Mouse (Mus musculus) frontal cortex, postnatal 10 days (tissue): Measurements from ENCODE around the gene 4933402N03Rik.
A peak's percentile ranks its signal among the peaks of the same experiment; 100 is the strongest.

ENCODE experiments used
- DNase-seq, 2 experiments: peaks; one replicate each; pipeline ENCODE4 v3.0.0; 2022; ENCODE audit warnings: low spot score in 2 of 2, mixed read lengths in 1 of 2

4933402N03Rik gene

DNA sequence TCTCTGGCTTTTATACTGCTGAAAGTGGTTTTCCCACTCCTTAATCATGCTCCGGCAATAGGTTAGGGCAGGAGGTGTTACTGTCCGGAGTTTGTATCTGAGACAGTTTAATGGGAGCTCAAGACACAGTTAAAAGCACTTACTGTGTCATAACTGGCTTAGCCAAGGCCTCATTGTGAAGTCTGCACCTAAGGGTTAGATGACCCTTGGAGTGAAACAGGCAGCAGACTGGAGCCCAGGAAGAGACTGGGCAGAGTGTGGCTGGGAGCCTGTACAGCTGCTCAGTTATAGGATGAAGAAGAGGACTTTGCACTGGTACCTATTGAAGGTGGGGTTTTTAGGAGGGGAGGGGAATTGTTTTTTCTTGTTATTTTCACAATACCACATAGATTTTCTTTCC lies at the start of gene 4933402N03Rik:
Gene 4933402N03Rik, minus strand, starts transcription at position 101 of the 400 bp plus-strand sequence.
- DNase-seq: no peak

DNA sequence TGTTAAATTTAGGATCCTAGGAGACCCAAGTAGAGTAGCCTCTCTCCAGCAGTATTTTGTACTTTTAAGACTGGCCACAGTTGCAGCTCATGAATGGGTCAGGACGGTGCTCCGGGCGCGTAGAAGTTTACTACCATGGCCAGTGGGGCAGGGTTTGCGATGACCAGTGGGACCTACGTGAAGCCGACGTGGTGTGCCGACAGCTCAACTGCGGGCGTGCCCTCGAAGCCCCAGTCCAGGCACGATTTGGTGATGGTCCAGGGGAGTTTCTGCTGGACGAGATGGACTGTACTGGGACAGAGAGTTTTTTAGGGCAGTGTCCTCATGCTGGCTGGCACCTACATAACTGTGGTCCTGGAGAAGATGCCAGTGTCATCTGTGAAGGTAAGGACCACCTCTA lies 41.9 kb upstream of the 4933402N03Rik start:
- DNase-seq: no peak

DNA sequence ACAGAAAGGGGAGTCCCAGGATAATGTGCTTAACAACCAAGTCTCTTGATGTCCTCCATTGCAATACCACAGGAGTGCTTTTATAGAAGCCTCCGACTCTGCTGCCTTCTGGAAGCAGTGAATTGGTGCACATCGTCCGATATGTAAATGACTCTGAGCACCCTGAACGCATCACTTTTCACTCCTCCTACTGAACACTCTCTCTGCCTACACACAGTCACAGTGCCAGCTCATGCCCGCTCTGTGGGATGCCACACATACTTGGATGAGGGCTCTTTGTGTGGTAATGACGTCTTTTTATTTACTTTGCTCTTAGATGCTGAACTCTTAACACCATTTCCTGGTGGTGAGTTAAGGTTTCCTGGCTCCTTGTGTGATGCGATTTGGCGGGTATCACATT lies 40.9 kb upstream of the 4933402N03Rik start:
- DNase-seq: peak; percentile 7 to 16

DNA sequence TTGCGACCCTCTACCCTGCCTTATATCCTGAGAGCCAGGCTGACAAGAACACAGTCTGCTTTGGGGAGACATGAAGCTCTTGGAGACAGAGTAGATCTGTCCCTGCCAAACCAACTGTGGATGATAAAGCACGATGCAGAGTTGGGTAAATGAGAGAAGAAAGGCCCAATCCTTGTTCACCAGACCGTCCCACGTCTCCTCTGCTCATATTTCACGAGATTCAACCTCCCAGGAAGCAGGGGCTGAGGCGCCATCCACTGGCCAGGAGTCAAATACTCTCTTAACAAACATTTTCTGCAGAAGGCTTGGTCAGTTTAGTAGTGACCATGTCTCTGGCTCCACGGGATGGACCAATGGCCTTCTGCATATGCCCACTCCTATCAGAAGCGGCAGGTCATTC lies 38.2 kb upstream of the 4933402N03Rik start:
- DNase-seq: no peak

DNA sequence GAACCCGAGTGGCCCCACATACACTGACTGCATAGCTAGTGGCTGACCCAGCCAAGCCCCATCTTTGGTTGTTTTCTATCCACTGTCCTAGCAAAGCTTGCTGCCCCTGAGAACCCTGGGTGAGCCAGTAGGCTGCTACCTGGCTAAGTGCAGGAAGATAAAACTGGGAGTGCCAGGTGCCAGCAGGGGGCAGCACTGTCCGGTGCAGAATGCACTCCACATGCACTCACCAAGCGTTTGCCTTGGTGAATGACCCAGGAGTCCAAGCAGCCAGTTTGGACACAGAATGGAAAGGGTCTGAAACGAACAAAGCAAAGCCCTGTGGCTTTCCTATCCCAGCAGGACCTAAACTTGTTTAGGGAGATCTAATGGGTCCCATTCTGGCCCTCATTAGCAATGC lies 36.6 kb upstream of the 4933402N03Rik start:
- peak in 1 of 2 experiments; percentile 10 for DNase-seq

DNA sequence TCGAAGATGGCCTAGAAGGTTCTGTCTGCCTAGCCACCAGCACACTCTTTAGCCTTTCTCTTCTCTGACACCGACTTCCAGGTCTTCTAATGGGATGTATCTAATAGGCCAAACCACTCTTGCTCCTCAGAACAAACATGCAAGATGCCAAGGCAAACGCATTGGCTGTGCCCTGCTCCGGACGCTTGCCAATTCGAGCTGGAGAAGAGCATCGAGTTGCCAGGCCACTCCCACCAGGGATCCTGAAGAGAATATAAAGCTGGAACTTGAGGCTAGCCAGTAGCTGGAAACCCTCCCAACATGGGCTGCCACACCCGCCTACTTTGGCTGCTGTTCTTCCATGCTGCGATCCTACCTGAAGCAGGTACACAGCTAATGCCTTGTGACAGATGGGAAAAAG lies 28.0 kb upstream of the 4933402N03Rik start, which contains the start of gene 5430419D17Rik:
Gene 5430419D17Rik, plus strand, starts transcription at position 282 of the 400 bp plus-strand sequence.
- DNase-seq: no peak

DNA sequence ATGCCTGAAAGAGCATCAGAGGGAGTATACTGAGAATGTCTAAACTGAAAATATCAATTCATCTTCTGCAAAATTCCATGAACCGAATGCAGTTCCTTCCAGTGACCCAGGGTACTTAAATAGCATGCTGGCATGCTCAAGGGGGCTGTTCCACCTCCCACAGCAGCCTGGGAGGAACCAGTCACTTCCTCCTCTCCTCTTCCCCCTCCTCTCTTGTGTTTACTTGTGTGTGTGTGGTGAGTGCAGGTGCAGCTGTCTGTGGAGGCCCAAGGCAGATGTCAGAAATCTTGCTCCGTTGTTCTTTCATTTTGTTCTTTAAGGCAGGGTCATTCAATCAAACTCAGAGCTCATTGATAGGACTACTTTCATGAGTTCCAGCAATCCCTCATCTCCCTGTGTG lies 23.0 kb upstream of the 4933402N03Rik start:
- no peak for DNase-seq

DNA sequence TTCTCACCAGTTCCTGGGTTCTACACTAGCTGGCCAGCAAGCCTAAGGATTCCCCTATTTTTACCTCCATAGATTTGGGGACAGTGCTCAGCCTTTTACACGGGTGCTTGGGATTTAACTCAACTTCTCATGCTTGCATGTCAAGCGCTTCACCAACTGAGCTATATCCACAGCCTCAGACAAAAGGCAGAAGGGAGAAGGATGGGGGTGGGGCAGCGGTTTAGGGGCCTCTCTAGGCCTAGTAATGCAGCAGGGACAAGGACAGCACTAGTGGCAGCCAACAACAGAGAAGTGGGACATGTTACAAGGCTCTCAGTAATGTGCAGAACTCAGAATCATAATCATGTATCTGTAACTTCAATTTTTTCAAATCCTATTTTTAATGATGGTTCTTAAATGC lies 21.7 kb upstream of the 4933402N03Rik start:
- DNase-seq: no peak

DNA sequence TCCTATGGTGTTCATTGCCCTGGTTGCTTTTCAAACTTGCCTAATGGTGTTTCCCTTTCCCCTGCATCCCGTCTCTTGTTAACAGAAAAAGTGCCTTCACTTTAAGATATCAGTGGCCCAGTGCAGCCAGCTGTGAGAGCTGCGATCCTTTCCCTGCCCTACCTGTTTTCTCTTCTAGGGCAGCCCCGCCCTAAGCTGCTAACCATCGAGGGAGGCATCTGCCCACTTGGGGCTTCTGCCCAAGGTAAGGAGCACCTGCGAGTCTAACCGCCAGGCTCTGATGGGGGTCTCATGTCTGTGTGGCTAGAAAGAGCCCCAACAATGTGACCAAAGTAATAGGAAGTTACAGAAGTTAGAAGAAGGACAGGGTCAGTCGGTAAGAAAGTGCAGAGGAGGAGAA lies 16.1 kb upstream of the 4933402N03Rik start:
- DNase-seq: no peak

DNA sequence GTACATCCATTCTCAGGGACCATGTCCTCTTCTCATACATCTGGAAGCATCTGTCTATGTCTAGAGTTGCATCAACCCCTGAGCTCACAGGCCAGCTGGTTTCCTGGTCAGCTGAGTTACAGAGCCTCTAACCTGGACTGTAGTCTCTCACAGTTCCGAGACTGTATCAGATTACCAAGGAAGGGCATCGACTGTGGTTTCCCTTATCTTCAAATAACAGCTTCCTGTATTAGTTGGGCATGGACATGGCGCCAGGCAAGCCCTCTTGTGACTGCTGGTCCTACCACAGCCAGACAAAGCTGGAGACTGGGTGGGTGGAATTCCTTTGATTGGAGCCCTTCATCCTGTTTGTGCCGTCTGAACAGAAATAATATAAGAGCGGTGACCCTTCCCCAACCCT lies 6.9 kb upstream of the 4933402N03Rik start:
- no peak for DNase-seq

DNA sequence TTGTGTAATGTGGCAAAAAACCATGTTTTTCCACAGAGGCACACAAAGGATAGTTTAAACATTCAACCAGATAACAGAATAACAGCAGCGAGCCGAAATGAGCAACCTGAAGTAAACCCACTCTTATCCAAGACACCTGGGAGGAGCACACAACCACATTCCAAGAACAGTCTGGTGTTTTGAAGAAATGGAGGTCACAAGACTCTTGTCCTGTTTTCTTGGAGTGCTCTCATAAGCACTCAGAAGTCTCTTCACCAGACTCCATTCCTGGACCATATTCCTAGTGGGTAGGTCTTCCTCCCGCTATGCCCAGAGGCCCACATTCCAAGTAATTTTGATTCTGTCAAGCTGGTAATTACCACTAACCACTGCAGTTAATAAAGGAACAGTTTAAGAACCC lies 4.1 kb upstream of the 4933402N03Rik start:
- DNase-seq: no peak

DNA sequence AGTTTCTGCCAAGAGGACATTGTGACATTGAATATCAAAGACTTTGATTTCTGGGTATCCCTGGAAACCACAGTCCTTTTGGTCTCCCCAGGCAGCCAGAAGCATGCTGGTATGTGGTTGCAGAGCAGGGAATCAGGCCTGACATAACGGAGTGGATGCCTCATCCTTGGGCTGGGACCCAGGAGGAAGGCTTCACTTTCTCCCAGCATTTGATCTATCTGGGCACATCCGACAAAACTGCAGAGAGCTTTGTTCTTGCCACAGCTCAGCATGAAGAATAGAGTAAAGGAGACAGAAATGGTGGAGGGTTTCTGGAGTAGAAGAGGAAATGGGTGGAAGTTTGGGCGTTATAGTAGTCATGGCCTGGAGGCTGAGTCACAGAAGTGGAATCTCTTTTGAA lies 12.9 kb downstream of the 4933402N03Rik start:
- no peak for DNase-seq

DNA sequence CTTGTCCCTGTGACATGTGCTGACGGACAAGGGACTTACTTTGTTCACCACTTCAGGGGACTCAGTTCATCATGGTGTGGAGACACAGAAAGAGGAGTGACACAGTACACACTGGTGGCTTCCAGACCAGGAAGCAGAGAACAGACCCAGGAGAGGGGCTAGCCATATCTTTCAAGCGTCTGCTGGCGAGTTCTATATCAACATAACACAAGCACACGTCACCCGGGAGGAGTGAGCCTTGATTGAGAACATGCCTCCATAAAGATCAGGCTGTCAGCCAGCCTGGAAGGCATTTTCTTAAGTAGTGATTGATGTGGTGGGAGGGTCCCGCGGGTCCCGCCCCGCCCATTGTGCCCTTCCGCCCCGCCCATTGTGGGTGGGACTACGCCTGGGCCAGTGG lies 16.1 kb downstream of the 4933402N03Rik start:
- no peak for DNase-seq

DNA sequence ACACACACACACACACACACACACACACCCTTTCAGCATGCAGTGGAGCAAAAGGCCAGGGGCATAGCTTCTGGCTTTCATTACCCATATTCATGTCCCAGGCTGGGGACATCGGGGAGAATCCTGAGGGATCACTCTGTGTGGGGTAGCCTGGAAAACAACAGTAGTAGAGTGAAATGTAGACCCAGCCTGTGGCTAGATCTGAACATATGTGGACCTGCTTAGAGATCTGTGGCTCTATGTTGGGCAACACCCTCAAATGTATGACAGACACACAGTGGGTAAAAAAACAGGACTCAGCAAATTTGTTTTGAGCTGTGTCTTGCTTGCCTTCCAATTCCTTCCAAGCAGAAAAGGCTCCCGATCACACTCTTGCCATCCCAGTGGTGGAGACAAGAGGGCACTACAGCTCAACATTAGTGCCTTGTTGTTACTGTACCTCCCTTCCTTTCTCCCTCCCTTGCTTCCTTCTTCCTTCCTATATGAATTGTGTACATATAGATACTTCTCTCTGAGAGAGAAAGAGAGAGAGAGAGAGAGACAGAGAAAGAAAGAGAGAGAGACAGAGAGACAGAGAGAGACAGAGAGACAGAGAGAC lies 23.8 kb downstream of the 4933402N03Rik start:
- no peak for DNase-seq

DNA sequence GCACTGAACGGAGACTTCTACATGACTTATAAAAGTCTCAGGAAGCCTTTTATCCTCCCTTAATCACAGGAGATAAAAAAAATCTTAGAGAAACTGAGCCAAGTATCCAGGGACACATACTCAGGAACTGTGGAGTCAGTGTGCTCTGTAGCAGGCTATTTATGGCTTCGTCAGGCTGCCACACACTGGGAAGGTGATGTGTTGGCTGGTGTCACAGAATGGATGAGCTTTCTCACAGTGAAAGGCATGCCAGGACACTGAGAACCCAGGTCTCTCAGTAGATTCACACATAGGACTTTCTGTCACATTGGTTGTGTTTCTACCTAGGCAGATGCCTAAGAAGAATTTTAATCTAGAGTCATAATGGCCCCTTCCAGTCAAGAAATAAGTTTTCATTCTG lies 31.7 kb downstream of the 4933402N03Rik start:
- DNase-seq: no peak

DNA sequence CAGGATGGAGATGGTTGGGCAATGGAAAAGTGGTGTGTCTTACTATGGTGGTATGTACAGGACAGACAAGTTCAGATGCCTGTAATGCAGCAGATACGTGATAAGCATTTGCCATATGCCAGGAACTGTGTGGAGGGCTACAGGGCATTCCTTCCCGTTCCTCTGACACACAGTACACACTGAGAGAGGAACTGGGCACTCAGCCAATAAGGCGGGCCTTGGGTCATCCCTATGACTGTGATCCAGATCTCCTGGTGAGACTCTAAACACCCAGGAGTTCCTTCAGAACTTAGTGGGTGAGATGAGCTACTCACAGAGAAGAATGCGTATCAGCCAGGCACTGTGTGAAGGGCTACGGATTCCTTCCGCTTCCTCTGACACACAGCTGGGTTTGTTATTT lies 32.4 kb downstream of the 4933402N03Rik start:
- DNase-seq: peak in 1 of 2 experiments; percentile 9

DNA sequence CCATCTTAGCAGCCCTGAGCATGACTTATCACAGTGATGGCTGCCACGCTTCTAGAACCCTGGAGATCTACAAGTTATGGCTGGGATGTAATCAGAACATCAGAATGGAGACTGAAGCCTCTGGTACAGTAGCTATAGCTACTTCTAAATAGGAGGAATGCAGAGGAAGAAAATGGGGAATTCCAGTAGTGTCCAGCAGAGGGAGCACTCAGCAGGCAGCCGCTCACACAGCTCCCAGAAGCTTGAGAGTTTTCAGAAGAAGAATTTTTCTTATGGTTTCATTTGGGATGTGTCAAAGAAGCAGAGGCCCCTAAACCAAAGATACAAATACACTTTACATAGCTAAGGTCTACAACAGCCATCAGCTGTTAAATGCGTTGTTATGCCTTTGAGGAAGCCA lies 33.6 kb downstream of the 4933402N03Rik start:
- peak in 1 of 2 experiments; percentile 62 for DNase-seq
